Mouse (Mus musculus) embryonic facial prominence, embryonic 12.5 days (tissue): ENCODE measurements around the gene Gm28845. TPM values are rescaled to one million over a fixed set of nuclear protein-coding genes. Genes with fewer than 3 reads are reported as not detected.

Experiments
- ATAC-seq: fragments of 200-750 bp; cut with Nextera tagmentation; 2 replicates; pipeline ENCODE4 v1.8.0; 2017; ENCODE audit not compliant: insufficient number of reproducible peaks, insufficient read depth, low FRiP score, low TSS enrichment
- H3K27ac ChIP-seq: fragments of 300-500 bp; sonication (generic); 2 replicates; pipeline ENCODE4 v1.5.1; 2016; ENCODE audit warnings: mild to moderate bottlenecking
- H3K27me3 ChIP-seq: fragments of 300-500 bp; sonication (generic); 2 replicates; pipeline ENCODE4 v1.6.1; 2016; ENCODE audit warnings: mild to moderate bottlenecking, moderate library complexity
- H3K36me3 ChIP-seq: fragments of 300-500 bp; sonication (generic); 2 replicates; pipeline ENCODE4 v1.6.1; 2016; ENCODE audit warnings: mild to moderate bottlenecking
- H3K4me1 ChIP-seq: fragments of 300-500 bp; sonication (generic); 2 replicates; pipeline ENCODE4 v1.6.1; 2016
- H3K4me2 ChIP-seq: fragments of 300-500 bp; sonication (generic); replicated peaks from 2 replicates; pipeline ENCODE4 v1.6.1; 2016; ENCODE audit warnings: mild to moderate bottlenecking, moderate library complexity
- H3K4me3 ChIP-seq: fragments of 300-500 bp; sonication (generic); 2 replicates; pipeline ENCODE4 v1.5.1; 2016; ENCODE audit warnings: mild to moderate bottlenecking
- H3K9ac ChIP-seq: fragments of 300-500 bp; sonication (generic); 2 replicates; pipeline ENCODE4 v1.6.1; 2016; ENCODE audit warnings: mild to moderate bottlenecking, moderate library complexity
- H3K9me3 ChIP-seq: fragments of 300-500 bp; sonication (generic); 2 replicates; pipeline ENCODE4 v1.6.1; 2016; ENCODE audit warnings: mild to moderate bottlenecking, moderate library complexity
- WGBS: fragments of 180-500 bp; shearing (Covaris S2); methylation state at CpG from one replicate; pipeline ENCODE4 v1.1.7; 2016; 5-methylcytosine and 5-hydroxymethylcytosine counted together
- polyA plus RNA-seq: library from polyadenylated mRNA; unstranded; fragments of >200 nt; fragmentation: Nextera tagmentation; extraction: Ambion mirVana; gene quantifications from 2 replicates; pipeline ENCODE4 v1.2.1, GENCODE M21; 2016

The Gm28845 gene
- polyA plus RNA-seq, 1 experiment from 2014 or later = not detected

DNA sequence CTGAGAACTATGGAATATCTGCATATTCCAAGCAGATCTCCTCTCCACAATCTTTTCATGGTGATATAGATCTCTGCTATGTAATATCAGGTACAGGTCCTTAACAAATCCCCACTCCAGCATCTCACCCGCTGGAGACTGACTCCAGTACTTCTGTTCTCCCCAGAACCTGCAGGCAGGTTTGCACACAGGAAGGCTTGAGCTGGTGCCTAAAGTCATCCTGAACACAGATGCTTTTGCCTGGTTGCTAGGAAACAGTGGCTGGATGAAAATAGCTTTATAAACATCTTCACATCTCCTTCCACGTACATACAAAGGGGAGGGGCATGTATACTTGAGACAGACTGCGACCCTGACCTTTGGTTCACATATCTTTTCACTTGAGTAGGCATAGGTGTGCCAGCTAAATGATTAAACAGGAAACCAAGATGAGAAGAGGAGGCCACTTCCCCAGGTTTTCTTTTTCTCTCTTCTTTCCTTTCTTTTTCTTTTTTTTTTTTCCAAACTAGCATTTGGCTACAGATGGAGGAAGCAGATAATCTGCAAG, 10.3 kb upstream of the Gm28845 start:
- H3K4me3 ChIP-seq = no peak overlapping the region
- no peak overlapping the region for H3K9ac ChIP-seq
- H3K36me3 ChIP-seq = no peaks in the 10 kb centered on the region
- 83% methylated on average over 3 of the region's 3 CpGs for WGBS
- ATAC-seq = no peak
- H3K9me3 ChIP-seq = no peaks in the 10 kb centered on the region
- no peak overlapping the region for H3K4me2 ChIP-seq
- H3K27me3 ChIP-seq = no peaks in the 10 kb centered on the region
- no peak overlapping the region for H3K27ac ChIP-seq
- H3K4me1 ChIP-seq = no peaks in the 10 kb centered on the region

DNA sequence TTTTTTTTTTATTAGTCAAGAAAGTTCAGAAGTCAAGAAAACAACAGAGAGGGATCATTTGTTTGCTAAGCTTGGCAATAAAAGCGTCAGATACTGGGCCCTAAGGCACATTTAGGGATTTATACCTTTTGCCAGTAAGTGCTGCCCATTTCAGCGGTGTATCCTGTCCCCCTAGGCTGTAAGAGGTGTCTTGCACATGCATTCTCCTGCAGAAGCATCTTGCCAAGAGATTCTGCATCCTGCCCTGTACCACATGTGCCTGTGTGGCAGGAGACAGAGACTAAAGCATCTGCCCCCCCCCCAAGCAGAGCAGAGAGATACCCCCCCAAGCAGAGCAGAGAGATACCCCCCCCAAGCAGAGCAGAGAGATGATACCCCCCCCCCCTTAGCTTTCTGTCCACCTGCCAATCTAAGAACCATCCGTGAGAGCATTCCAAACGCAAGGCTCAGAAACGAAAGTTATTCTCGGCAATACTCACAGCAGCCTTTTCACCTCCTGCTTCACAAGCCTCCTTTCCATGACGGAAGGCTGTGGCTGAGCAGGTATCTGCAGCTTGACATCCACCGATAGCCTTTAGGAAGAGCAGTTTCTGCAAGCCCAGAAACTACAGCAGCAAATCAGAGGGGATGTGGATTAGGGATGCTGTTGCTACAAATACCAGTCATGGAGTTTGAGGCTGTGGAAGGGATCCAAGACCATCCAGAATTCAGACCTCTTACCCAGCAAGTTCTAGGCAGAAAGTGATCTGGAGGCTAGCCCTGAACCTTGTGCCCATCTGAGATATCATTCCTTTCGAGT, 3.4 kb upstream of the Gm28845 start, which contains the start of gene D630023F18Rik:
D630023F18Rik (minus strand) TSS at position 641 of the 799 bp plus-strand sequence.
- Histone ChIP-seq H3K27ac (no peak within 1 kb of the TSS), H3K4me1 (peaks cover 5% of the 10 kb centered on the region; the same call in 1 of the 2 replicates), H3K9me3 (no peaks in the 10 kb centered on the region), H3K4me3 (no peak within 1 kb of the TSS), H3K9ac (no peak within 1 kb of the TSS), H3K27me3 (no peaks in the 10 kb centered on the region), H3K4me2 (peak within 1 kb of the TSS; percentile 37), H3K36me3 (no peaks in the 10 kb centered on the region)
- no peak for ATAC-seq
- WGBS = 31% methylated on average over 9 of the region's 9 CpGs

DNA sequence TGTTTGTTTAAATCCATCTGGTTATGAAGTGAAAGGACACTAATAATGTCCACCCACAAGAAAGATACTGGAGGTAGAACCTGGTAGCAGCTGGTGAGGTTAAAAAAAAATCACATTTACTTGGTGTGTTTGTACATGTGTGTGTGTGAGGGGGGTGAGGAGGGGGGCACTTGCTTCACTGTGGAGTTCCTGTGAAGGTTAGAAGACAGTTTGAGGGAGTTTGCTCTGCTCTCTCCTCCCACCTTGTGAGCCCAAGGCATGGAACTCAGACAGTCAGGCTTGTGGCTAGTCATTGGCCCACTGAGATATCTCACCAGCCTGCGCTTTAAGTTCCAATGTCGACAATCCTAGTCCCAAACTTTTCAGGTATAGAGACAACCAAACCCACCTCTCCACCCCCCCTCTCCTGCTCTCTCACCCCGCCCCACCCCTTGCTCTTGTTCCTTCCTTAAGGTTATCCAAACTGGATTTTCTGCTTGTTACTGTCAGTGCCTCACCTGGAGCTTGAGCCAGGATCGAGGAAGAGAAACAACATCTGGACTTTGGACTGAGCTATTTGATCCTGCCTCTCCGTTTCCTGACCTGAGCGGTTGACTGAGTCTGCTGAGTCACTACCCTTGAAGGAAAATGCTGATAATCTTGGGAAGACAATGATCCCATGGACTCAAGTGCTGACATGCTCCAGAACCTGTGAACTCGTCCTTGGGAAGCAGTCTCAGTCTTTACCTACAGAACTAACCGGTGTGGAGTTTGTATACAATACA, 1.0 kb downstream of the Gm28845 start:
- Histone ChIP-seq H3K4me2 (no peak overlapping the region), H3K27ac (no peak overlapping the region), H3K36me3 (no peaks in the 10 kb centered on the region), H3K27me3 (no peaks in the 10 kb centered on the region), H3K9me3 (no peaks in the 10 kb centered on the region), H3K4me3 (no peak overlapping the region), H3K9ac (no peak overlapping the region), H3K4me1 (peaks cover 5% of the 10 kb centered on the region; the same call in 1 of the 2 replicates)
- no peak for ATAC-seq
- 68% methylated on average over 8 of the region's 8 CpGs for WGBS

GRCm38 (mm10) chr1:65113536-65114172, 5.7 kb downstream of the Gm28845 start:
- Histone ChIP-seq H3K4me1 (no peaks in the 10 kb centered on the region), H3K4me3 (no peak overlapping the region), H3K4me2 (no peak overlapping the region), H3K9me3 (no peaks in the 10 kb centered on the region), H3K36me3 (no peaks in the 10 kb centered on the region), H3K9ac (no peak overlapping the region), H3K27ac (no peak overlapping the region), H3K27me3 (no peaks in the 10 kb centered on the region)
- ATAC-seq = no peak
- 91% methylated on average over 5 of the region's 5 CpGs for WGBS

DNA sequence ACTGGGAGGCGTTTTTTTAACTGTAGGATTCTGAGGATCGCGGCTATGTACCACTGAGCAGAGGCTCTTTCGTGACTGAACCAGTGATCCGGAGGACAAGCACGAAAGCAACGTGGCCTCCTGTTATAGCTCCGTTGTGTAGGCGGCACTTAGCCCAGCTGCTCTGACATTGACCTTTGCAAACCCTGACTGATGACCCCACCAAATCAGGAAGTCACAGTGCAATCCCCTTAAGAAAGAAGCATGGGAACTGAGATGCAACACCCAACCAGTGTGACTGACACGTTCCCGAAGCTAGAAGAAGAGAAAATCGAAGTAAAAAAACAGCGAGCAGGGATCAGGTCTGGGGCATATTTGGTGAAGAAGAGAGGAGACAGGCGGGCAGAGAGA, 6.6 kb downstream of the Gm28845 start:
- Histone ChIP-seq H3K27ac (no peak overlapping the region), H3K4me2 (peak overlapping the region; percentile 33), H3K9ac (no peak overlapping the region), H3K4me1 (no peaks in the 10 kb centered on the region), H3K36me3 (no peaks in the 10 kb centered on the region), H3K9me3 (no peaks in the 10 kb centered on the region), H3K4me3 (no peak overlapping the region), H3K27me3 (no peaks in the 10 kb centered on the region)
- 53% methylated on average over 14 of the region's 14 CpGs for WGBS
- peak; percentile 50; the same call in 1 of the 2 replicates for ATAC-seq

- no peak overlapping the region for H3K4me3 ChIP-seq
- no peaks in the 10 kb centered on the region for H3K4me1 ChIP-seq
- no peaks in the 10 kb centered on the region for H3K36me3 ChIP-seq
- H3K4me2 ChIP-seq = peak overlapping the region; percentile 33
- H3K9ac ChIP-seq = no peak overlapping the region
- no peaks in the 10 kb centered on the region for H3K27me3 ChIP-seq
- H3K27ac ChIP-seq = no peak overlapping the region
- WGBS = 10% methylated on average over 8 of the region's 8 CpGs
- ATAC-seq = no peak
- H3K9me3 ChIP-seq = no peaks in the 10 kb centered on the region
Observed at GRCm38 (mm10) chr1:65112031-65112806, 7.1 kb downstream of the Gm28845 start.

DNA sequence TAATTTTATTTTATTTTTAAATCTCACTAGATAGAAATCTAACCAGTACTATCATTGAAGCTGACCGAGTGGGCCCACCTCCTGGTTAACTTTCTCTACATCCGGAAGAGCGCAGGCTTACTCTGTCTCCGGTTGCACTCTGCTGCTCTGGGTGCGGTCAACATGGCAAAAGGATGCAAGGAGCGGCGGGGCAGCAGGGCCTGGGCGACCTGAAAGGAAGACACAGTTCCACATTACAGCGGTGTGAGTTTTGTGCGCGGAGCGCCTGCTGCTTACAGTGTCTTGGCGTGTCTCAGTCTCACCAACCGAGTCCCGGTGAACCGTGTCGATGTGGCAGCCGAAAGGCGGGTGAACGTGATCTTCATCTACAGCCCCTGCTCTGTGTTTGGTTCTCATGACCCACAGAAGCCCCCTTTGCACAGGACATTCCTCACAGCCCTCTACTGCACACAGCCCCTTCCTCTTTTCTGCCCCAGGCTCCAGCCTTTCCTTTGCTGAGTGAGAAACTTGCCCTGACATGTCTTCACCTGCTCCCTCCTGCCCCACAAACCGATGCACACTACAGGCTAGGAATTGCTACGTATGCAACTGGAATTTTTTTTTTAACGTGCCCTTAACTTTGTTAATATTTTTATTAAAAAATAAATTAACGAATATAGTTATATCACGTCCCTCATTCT, 9.5 kb downstream of the Gm28845 start:
- Histone ChIP-seq H3K9me3 (no peaks in the 10 kb centered on the region), H3K9ac (no peak overlapping the region)

GRCm38 (mm10) chr1:65109196-65109595, 10.2 kb downstream of the Gm28845 start:
- H3K4me2 ChIP-seq = no peak overlapping the region
- no peak overlapping the region for H3K9ac ChIP-seq
- H3K36me3 ChIP-seq = no peaks in the 10 kb centered on the region
- no peaks in the 10 kb centered on the region for H3K27me3 ChIP-seq
- no peaks in the 10 kb centered on the region for H3K4me1 ChIP-seq
- no peak overlapping the region for H3K27ac ChIP-seq
- WGBS = 86% methylated on average over 8 of the region's 8 CpGs
- H3K9me3 ChIP-seq = no peaks in the 10 kb centered on the region
- H3K4me3 ChIP-seq = no peak overlapping the region
- no peak for ATAC-seq

More for the DNA sequence above, 9.5 kb downstream of the Gm28845 start:
- ATAC-seq = 0 out of 2 replicates have a peak, but pooled peaks have one; percentile 11
- no peak overlapping the region for H3K4me3 ChIP-seq
- H3K4me1 ChIP-seq = no peaks in the 10 kb centered on the region
- H3K27me3 ChIP-seq = no peaks in the 10 kb centered on the region
- WGBS = 72% methylated on average over 25 of the region's 25 CpGs
- no peak overlapping the region for H3K27ac ChIP-seq
- no peaks in the 10 kb centered on the region for H3K36me3 ChIP-seq
- H3K4me2 ChIP-seq = no peak overlapping the region

DNA sequence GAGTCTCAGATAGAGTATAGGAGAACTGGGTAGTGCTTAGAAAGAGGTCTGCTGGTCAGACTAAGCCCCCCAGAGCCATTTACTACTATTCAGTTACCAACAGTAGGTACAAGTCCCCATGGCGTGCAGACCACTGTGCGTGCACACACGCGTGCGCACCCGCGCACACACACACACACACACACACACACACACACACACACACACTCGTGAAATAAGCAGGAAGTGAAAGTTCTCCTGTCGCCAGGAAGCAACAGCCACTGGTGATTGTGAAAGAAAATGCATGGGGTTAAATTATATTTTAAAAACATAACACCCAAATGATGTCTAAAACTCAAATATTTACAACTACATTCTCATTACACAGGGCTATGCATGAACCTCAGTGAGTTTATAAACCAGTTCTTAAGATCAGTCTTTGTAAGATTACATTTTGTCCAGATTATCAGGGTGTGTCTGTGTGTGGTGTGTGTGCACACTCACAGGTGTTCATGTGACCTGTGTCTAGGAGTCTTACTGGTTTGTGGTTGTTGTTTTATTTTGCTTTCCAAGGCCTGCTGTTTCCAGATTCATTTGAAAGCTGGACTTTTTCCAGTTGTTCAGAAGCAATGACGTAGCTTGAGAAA, 11.6 kb downstream of the Gm28845 start:
- no peaks in the 10 kb centered on the region for H3K36me3 ChIP-seq
- 88% methylated on average over 10 of the region's 10 CpGs for WGBS
- ATAC-seq = no peak
- H3K4me2 ChIP-seq = no peak overlapping the region
- no peak overlapping the region for H3K9ac ChIP-seq
- H3K4me3 ChIP-seq = no peak overlapping the region
- no peaks in the 10 kb centered on the region for H3K4me1 ChIP-seq
- no peaks in the 10 kb centered on the region for H3K9me3 ChIP-seq
- H3K27ac ChIP-seq = no peak overlapping the region
- H3K27me3 ChIP-seq = no peaks in the 10 kb centered on the region

DNA sequence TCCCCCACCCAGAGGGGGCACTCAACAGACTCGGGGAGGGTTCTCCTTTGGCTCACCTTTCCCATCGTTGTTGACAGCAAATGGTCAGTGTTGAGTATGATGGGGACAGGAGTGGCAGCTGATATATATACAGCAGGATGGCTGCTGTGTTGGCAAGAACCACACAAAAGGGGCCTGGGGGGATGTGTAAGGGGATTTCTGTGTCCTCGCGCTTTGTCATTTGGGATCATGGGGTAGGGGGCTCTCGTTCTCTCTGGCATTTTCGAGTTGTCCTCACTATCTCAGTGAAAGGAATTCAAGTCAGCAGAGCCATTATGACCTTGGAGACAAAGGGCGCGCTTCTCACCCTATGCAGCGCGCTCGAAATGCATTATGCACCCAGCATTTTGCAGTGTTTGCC, 16.1 kb downstream of the Gm28845 start, which contains the start of gene Cryga:
Cryga (minus strand) TSS at position 101 of the 400 bp plus-strand sequence.
- Histone ChIP-seq H3K27me3 (no peaks in the 10 kb centered on the region), H3K4me3 (no peak within 1 kb of the TSS), H3K9ac (no peak within 1 kb of the TSS), H3K27ac (no peak within 1 kb of the TSS), H3K36me3 (no peaks in the 10 kb centered on the region), H3K4me2 (no peak within 1 kb of the TSS), H3K4me1 (no peaks in the 10 kb centered on the region), H3K9me3 (no peaks in the 10 kb centered on the region)
- ATAC-seq = no peak
- 88% methylated on average over 11 of the region's 11 CpGs for WGBS
